Mouse (Mus musculus) left cerebral cortex, adult 9 months (tissue): ENCODE measurements around the gene Selenbp2.
A peak's percentile ranks its signal among the peaks of the same experiment; 100 is the strongest.
"Not testable (repeated sequence)": the region's sequence is repeated elsewhere in the genome, so short reads cannot be mapped to it uniquely, and the experiment has no call there.

ENCODE experiments used
- DNase-seq, 2 experiments: peaks; one replicate each; pipeline ENCODE4 v3.0.0; 2022; ENCODE audit warnings: low spot score in 2 of 2

The Selenbp2 gene

DNA sequence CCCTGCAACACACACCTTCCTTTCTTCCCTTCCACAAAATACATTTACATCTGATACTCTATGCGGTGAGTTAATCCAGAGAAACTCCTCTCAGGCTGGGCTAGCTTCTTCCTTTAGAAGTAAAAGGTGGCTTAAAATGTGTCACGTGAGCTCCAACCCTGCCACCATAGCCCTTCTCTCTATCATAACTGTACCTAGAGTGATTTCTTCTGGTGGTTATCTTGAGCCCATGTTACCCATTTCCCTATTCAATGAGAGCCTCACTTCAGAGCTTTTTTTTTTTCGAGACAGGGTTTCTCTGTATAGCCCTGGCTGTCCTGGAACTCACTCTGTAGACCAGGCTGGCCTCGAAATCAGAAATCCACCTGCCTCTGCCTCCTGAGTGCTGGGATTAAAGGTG is 1.7 kb upstream of the Selenbp2 start:
- DNase-seq = not testable (repeated sequence)

DNA sequence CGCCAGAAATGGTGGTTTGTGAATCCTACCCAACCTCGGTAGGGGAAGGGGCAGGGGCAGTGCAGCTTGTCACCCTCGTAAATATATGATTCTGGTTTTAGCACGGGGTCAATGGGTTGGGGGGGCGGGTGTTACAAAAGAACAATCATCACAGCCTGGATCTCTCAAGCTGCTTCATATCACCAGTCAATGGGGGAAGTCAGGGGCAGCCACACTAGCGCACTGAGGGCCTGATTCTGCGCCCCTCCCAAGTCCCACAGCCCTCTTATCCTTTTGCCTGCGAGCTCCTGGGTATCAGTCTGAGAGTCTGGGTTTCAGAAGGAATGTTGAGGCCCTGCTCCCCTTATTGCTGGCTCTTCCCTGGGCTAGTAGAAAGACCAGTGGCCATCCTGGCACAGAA is 518 bp downstream of the Selenbp2 start:
- not testable (repeated sequence) for DNase-seq

DNA sequence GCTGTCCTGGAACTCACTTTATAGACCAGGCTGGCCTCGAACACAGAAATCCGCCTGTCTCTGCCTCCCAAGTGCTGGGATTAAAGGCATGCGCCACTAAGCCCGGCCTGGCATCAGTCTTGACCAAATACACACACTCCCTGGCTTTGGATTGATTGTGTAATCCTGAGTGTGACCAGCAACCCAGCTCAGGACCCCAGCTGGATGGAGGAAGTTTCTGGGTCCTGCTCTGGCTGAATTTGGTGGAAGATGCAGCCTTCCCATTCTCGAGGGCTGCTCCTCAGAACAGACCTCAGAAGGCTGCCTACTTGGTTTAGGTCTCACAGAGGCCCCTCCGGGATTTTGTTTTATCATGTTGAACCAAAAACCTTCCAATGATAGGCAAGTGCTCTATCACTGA is 2.2 kb downstream of the Selenbp2 start:
- not testable (repeated sequence) for DNase-seq

DNA sequence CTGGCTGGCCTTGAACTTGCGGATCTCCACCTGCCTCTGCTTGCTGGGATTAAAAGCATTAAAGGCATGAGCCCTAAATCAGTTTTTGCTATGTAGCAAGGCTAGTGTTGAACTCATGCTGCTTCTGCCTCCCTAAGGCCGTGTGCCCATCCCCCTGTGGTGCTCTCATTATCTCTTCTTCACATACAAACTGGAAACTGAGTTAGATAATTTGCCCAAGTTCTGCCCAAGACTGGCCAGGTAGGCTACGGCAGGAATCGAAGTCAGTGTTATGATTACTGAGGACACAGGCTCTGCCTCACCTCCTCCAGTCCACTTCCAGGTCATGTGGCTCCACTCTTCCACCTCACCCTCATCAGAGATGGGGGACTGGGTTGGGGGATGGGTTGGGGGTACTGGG is 2.9 kb downstream of the Selenbp2 start:
- DNase-seq = not testable (repeated sequence)

DNA sequence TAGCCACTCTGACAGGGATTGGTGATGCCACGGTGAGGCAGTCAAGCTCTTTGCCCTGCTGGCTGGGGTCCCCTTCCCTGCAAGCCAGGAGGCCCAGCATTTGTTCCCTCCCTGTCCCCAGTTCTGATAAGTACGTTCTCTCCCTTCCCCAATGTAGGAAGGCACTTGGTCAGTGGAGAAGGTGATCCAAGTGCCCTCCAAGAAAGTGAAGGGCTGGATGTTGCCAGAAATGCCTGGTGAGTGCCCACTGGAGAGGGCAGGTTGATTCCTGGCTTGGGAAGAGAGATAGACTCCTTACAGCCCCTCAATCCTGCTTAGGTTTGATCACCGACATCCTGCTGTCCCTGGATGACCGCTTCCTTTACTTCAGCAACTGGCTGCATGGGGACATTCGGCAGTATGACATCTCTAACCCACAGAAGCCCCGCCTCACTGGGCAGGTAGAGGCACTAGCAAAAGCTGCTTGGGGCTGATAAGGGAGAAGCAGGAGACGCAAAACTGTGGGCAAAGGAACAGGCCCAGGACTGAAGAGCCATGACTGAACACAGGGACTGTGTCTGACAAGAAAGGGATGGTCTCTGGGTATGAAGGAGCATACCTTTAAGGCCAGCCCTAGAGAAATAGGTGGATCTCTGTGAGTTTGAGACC is 8.9 kb downstream of the Selenbp2 start:
- DNase-seq = not testable (repeated sequence)

DNA sequence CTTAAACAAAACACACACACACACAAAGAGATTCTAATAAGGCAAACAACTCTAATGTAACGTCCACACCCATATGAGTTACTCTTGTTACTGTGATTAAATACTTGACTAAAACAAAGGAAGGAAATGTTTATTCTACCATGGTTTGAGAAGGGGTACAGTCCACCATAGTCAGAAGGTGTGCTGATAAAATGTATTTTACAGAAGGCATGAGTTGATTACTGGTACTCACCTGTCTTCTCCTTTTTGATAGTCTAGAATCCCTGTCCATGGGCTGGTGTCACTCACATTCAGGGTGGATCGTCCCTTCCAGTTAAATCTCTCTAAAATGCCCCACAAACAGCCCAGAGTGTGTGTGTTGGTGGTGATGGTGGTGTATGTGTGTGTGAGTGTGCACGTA is 9.5 kb downstream of the Selenbp2 start:
- no peak for DNase-seq

GRCm38 (mm10) chr3:94703364-94703763 is 10.0 kb downstream of the Selenbp2 start:
- peak in 1 of 2 experiments; percentile 8 for DNase-seq

DNA sequence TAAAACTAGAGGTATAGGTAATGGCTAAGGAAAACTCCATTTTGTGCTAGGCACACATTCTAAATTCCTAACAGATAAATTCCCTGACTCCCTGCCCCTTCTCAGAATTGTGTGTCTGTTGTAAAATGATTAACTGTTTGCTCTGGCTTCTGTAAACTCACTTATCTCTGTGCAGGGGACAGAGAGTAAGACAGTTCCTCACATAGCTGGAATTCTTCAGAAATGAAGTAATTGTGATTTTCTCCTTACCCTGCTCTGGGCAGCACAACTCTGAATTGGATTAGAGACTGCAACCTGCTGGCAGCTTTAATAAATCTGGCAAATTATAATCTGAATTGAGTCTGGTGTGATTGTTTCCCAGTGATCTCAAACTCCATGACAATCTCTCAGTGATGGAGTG is 17.2 kb downstream of the Selenbp2 start:
- DNase-seq = not testable (repeated sequence)

DNA sequence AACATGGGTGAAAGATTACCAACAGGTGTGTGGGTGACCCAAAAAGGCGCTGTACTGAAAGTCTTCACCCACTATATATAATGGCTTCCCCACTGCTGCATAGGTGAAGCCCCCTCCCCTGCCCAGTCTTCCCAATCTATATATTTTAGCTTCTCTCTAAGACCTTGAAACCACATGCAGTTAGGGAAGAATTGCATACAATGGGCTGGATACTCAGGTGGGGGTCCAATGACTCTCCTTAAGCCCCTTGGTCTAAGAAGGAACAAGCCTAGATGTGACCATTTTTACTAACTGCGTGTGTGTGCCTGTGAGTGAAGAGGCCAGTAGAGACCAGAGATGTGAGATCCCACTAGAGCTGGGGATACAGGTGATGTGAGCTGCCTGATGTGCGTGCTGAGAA is 20.1 kb downstream of the Selenbp2 start:
- not testable (repeated sequence) for DNase-seq

- not testable (repeated sequence) for DNase-seq
Measured at GRCm38 (mm10) chr3:94718253-94718652, 24.9 kb downstream of the Selenbp2 start.

GRCm38 (mm10) chr3:94723637-94724036 is 30.3 kb downstream of the Selenbp2 start:
- DNase-seq = peak in 1 of 2 experiments; percentile 16

DNA sequence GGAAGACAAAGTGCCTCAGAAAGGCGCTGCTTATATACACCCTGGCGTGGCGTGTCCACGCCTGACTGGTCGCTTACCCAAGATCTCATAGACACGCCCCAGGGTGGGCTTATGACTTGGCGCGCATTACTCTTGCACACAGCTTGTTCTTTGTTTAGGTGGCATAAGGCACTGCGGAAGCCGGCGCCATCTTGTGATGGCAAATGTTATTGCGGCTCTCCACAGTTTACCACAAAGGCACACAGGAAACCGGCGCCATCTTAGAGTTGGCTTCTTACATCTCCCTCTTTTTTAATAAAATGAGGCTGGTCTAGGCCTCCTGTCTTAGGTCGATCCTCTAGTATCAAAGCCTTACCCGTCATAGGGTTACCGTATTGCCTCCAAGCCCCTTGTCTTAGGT is 52.3 kb downstream of the Selenbp2 start:
- DNase-seq = no peak
